Mouse (Mus musculus) cerebellum, adult 2 months (tissue): ENCODE data around the gene Tpst2.

ENCODE experiments used
- CTCF ChIP-seq: fragments of 200-500 bp; IDR thresholded peaks from 2 replicates; pipeline ENCODE4 v1.5.1; 2011; ENCODE audit warnings: low read depth, mild to moderate bottlenecking, control low read depth, low read length, moderate library complexity, borderline replicate concordance; ENCODE audit not compliant: insufficient read depth
- POLR2A ChIP-seq: fragments of 200-500 bp; IDR thresholded peaks from 2 replicates; pipeline ENCODE4 v1.6.1; 2011; ENCODE audit warnings: low read length, control low read depth, borderline replicate concordance; ENCODE audit not compliant: insufficient read depth

GRCm38 (mm10) chr5:112329805-112330564 is 53.5 kb downstream of the Tpst2 start:
- TF ChIP-seq CTCF, result no peak
- no peak for TF ChIP-seq POLR2A
